Mouse (Mus musculus) intestine, embryonic 14.5 days (tissue): ENCODE data around the gene Src. TPM values are rescaled to one million over a fixed set of nuclear protein-coding genes. Genes with fewer than 3 reads are reported as not detected.

Experiments used
- ATAC-seq: fragments of 200-750 bp; cut with Nextera tagmentation; replicated peaks from 2 replicates; pipeline ENCODE4 v1.8.0; 2017; ENCODE audit warnings: low read depth, moderate number of reproducible peaks, moderate TSS enrichment, moderate library complexity; ENCODE audit not compliant: low FRiP score, low TSS enrichment
- DNase-seq: peaks from one replicate; pipeline ENCODE4 v3.0.0-alpha.2; 2018; ENCODE audit warnings: low spot score
- H3K27ac ChIP-seq: fragments of 300-500 bp; sonication (generic); 2 replicates; pipeline ENCODE4 v1.5.1; 2014; ENCODE audit warnings: low read depth, mild to moderate bottlenecking, control low read depth
- H3K27me3 ChIP-seq: fragments of 300-500 bp; sonication (generic); replicated peaks from 2 replicates; pipeline ENCODE4 v1.6.1; 2014; ENCODE audit warnings: low read length, control low read depth; ENCODE audit not compliant: control insufficient read depth, insufficient read depth
- H3K36me3 ChIP-seq: fragments of 300-500 bp; sonication (generic); 2 replicates; pipeline ENCODE4 v1.6.1; 2014; ENCODE audit warnings: low read length, control low read depth; ENCODE audit not compliant: control insufficient read depth, insufficient read depth
- H3K4me1 ChIP-seq: fragments of 300-500 bp; sonication (generic); replicated peaks from 2 replicates; pipeline ENCODE4 v1.6.1; 2014; ENCODE audit warnings: low read length, control low read depth, mixed read lengths; ENCODE audit not compliant: control insufficient read depth, insufficient read depth
- H3K4me2 ChIP-seq: fragments of 300-500 bp; sonication (generic); 2 replicates; pipeline ENCODE4 v1.6.1; 2014; ENCODE audit warnings: low read length
- H3K4me3 ChIP-seq: fragments of 300-500 bp; sonication (generic); 2 replicates; pipeline ENCODE4 v1.5.1; 2014; ENCODE audit warnings: low read depth, low read length, control low read depth, mixed read lengths
- H3K9ac ChIP-seq: fragments of 300-500 bp; sonication (generic); 2 replicates; pipeline ENCODE4 v1.6.1; 2014; ENCODE audit warnings: mild to moderate bottlenecking, low read length
- H3K9me3 ChIP-seq: fragments of 300-500 bp; sonication (generic); 2 replicates; pipeline ENCODE4 v1.6.1; 2016; ENCODE audit warnings: low read length, control low read depth; ENCODE audit not compliant: control insufficient read depth
- WGBS: fragments of 180-500 bp; shearing (Covaris S2); extraction: QIAGEN DNeasy Blood & Tissue Kit; methylation state at CpG from one replicate; pipeline ENCODE4 v1.1.7; 2014; 5-methylcytosine and 5-hydroxymethylcytosine counted together
- polyA plus RNA-seq: library from polyadenylated mRNA; unstranded; fragments of >200 nt; fragmentation: Nextera tagmentation; extraction: Ambion mirVana; gene quantifications from 2 replicates; pipeline ENCODE4 v1.2.1, GENCODE M21; 2014

Src gene
- polyA plus RNA-seq, 1 experiment from 2014 or later, result 17.5 TPM

- Histone ChIP-seq H3K36me3 (peaks cover 32% of the 10 kb centered on the region), H3K4me1 (peaks cover 51% of the 10 kb centered on the region), H3K9me3 (no peaks in the 10 kb centered on the region), H3K4me2 (no peak overlapping the region), H3K27ac (peak overlapping the region; percentile 60), H3K9ac (0 out of 2 replicates have a peak overlapping the region, but pooled peaks have one; percentile 7), H3K27me3 (no peaks in the 10 kb centered on the region), H3K4me3 (no peak overlapping the region)
- DNase-seq (peak; percentile 64), ATAC-seq (peak; percentile 28; the same call in 1 of the 2 replicates)
- 5% methylated on average over 6 of the region's 6 CpGs for WGBS
Measured at GRCm38 (mm10) chr2:157434497-157434896, 16.3 kb downstream of the Src start.

GRCm38 (mm10) chr2:157436496-157436895 lies 18.3 kb downstream of the Src start:
- no peak overlapping the region for H3K4me3 ChIP-seq
- WGBS, result 76% methylated on average over 11 of the region's 11 CpGs
- no peak overlapping the region for H3K9ac ChIP-seq
- DNase-seq (no peak), ATAC-seq (no peak)
- H3K27ac ChIP-seq, result no peak overlapping the region
- peaks cover 40% of the 10 kb centered on the region for H3K4me1 ChIP-seq
- no peaks in the 10 kb centered on the region for H3K27me3 ChIP-seq
- H3K36me3 ChIP-seq, result peaks cover 50% of the 10 kb centered on the region
- no peak overlapping the region for H3K4me2 ChIP-seq
- peaks cover 5% of the 10 kb centered on the region; the same call in 1 of the 2 replicates for H3K9me3 ChIP-seq

- peaks cover 34% of the 10 kb centered on the region for H3K4me1 ChIP-seq
- peaks cover 50% of the 10 kb centered on the region for H3K36me3 ChIP-seq
Measured at GRCm38 (mm10) chr2:157437123-157437522, 18.9 kb downstream of the Src start.

GRCm38 (mm10) chr2:157441363-157441762 lies 23.1 kb downstream of the Src start:
- peaks cover 5% of the 10 kb centered on the region; the same call in 1 of the 2 replicates for H3K9me3 ChIP-seq
- DNase-seq, result no peak
- H3K4me1 ChIP-seq, result no peaks in the 10 kb centered on the region
- 90% methylated on average over 1 of the region's 1 CpGs for WGBS
- H3K27ac ChIP-seq, result no peak overlapping the region
- no peak overlapping the region for H3K4me2 ChIP-seq
- no peaks in the 10 kb centered on the region for H3K27me3 ChIP-seq
- no peak overlapping the region for H3K9ac ChIP-seq
- no peak for ATAC-seq
- no peak overlapping the region for H3K4me3 ChIP-seq
- peaks cover 56% of the 10 kb centered on the region for H3K36me3 ChIP-seq

More at GRCm38 (mm10) chr2:157437123-157437522, 18.9 kb downstream of the Src start:
- ATAC-seq (no peak), DNase-seq (no peak)
- no peaks in the 10 kb centered on the region for H3K27me3 ChIP-seq
- no peak overlapping the region for H3K27ac ChIP-seq
- 91% methylated on average over 3 of the region's 3 CpGs for WGBS
- no peak overlapping the region for H3K4me2 ChIP-seq
- H3K9me3 ChIP-seq, result peaks cover 5% of the 10 kb centered on the region; the same call in 1 of the 2 replicates
- no peak overlapping the region for H3K9ac ChIP-seq
- H3K4me3 ChIP-seq, result no peak overlapping the region

GRCm38 (mm10) chr2:157447297-157448158 lies 29.3 kb downstream of the Src start:
- WGBS, result 80% methylated on average over 15 of the region's 15 CpGs

GRCm38 (mm10) chr2:157448356-157448755 lies 30.1 kb downstream of the Src start:
- 91% methylated on average over 7 of the region's 7 CpGs for WGBS
- no peak overlapping the region for H3K4me3 ChIP-seq
- no peak for ATAC-seq
- H3K27ac ChIP-seq, result no peak overlapping the region
- H3K36me3 ChIP-seq, result peaks cover 18% of the 10 kb centered on the region
- no peak overlapping the region for H3K4me2 ChIP-seq
- no peaks in the 10 kb centered on the region for H3K27me3 ChIP-seq
- no peak for DNase-seq
- no peak overlapping the region for H3K9ac ChIP-seq
- H3K9me3 ChIP-seq, result no peaks in the 10 kb centered on the region
- no peaks in the 10 kb centered on the region for H3K4me1 ChIP-seq

More at GRCm38 (mm10) chr2:157447297-157448158, 29.3 kb downstream of the Src start:
- Histone ChIP-seq H3K27me3 (no peaks in the 10 kb centered on the region), H3K9ac (no peak overlapping the region), H3K4me3 (no peak overlapping the region), H3K4me1 (no peaks in the 10 kb centered on the region), H3K36me3 (peaks cover 21% of the 10 kb centered on the region), H3K4me2 (no peak overlapping the region), H3K9me3 (no peaks in the 10 kb centered on the region), H3K27ac (no peak overlapping the region)
- no peak for ATAC-seq
- DNase-seq, result no peak

- no peaks in the 10 kb centered on the region for H3K4me1 ChIP-seq
- H3K36me3 ChIP-seq, result peaks cover 29% of the 10 kb centered on the region
- 80% methylated on average over 3 of the region's 3 CpGs for WGBS
- no peak overlapping the region for H3K9ac ChIP-seq
- no peak for ATAC-seq
- no peak overlapping the region for H3K4me2 ChIP-seq
- no peak overlapping the region for H3K27ac ChIP-seq
- H3K4me3 ChIP-seq, result no peak overlapping the region
- DNase-seq, result no peak
- no peaks in the 10 kb centered on the region for H3K27me3 ChIP-seq
- H3K9me3 ChIP-seq, result no peaks in the 10 kb centered on the region
Measured at GRCm38 (mm10) chr2:157450905-157451304, 32.7 kb downstream of the Src start.

- ATAC-seq (no peak), DNase-seq (no peak)
- Histone ChIP-seq H3K36me3 (peaks cover 27% of the 10 kb centered on the region), H3K4me2 (no peak overlapping the region), H3K9me3 (no peaks in the 10 kb centered on the region), H3K27me3 (no peaks in the 10 kb centered on the region), H3K27ac (no peak overlapping the region), H3K4me1 (0 out of 2 replicates have a peak, but pooled peaks cover under 1% of the 10 kb centered on the region), H3K9ac (no peak overlapping the region), H3K4me3 (no peak overlapping the region)
- WGBS, result 80% methylated on average over 7 of the region's 7 CpGs
Measured at GRCm38 (mm10) chr2:157451372-157452040, 33.3 kb downstream of the Src start.
